Mouse (Mus musculus): ENCODE measurements around the gene Mrpl44. TPM values are rescaled to one million over a fixed set of nuclear protein-coding genes. Genes with fewer than 3 reads are reported as not detected.

The Mrpl44 gene
- polyA plus RNA-seq, 1 experiment from 2014 or later = 47.3 TPM

DNA sequence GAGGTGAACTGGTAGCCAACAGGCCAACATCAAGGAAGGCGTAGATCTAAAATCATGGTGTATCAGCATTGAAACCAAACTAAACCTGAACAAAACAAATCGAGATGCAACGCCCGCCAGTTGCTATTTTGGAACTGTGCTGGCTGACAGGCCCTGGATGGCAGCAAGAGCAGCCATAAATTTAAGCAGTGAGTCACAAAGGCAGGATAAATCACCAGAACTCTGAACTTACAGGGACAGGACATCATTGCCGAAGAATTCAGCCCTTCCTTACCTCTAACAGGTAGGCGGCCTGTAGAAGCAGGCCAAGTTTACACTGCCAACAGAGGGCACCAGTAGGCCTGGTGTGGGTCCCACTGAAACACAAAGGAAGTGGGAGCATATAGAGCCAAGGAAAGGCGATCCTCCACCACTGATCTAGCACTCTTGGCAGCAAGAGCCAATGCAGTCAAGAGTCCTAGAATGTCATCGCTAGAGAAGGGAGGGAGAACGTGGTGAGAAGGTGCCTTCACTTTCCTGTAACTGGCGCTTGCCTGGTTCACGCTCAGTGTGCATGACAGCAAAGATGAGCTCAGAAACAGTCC, 43.6 kb downstream of the Mrpl44 start:
- 89% methylated on average over 11 of the region's 11 CpGs for WGBS
- Histone ChIP-seq H3K4me2 (no peak overlapping the region), H3K36me3 (peaks cover 18% of the 10 kb centered on the region; the same call in 1 of the 2 replicates), H3K4me1 (replicated peaks) (peaks cover 13% of the 10 kb centered on the region), H3K9me3 (no peaks in the 10 kb centered on the region), H3K9ac (no peak overlapping the region), H3K4me3 (no peak overlapping the region), H3K27ac (replicated peaks) (no peak overlapping the region), H3K27me3 (no peaks in the 10 kb centered on the region)
- no peak for ATAC-seq (ENCODE audit: low read depth)

DNA sequence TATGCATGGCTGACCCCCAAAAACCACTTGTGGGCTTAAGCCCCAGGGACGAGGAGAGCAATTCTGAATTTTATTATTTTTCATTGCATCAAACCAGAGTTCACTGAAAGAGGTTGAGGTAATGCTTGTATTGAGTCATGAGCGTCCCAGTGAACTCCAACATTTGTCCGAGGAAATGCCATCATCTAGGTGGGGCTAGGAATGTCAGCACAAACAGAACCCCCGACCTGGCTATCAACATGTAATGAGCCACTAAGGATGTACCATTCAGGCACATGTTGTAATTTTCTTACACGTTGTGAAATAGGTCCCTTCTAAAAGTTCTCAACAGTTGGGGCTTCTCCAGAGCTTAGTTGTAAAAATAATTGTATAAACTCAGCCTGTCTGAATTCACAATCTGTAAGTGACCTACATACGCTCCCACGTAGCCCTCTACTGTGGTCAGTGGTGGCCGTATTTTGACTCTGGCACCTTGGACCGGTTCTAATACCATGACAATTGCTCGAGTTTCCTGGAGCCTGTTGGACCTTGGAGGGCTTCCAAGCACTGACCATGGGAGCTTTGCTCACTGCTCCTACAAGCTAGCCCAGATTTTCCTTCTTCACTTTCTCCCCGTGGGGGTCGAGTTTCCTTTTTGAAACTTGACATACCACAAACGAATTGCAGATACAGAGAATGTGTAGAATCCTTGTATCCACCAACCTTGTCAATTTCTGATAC, 47.1 kb downstream of the Mrpl44 start:
- H3K4me3 ChIP-seq = no peak overlapping the region
- H3K36me3 ChIP-seq = peaks cover 8% of the 10 kb centered on the region; the same call in 1 of the 2 replicates
- no peaks in the 10 kb centered on the region for H3K27me3 ChIP-seq
- WGBS = 73% methylated on average over 13 of the region's 13 CpGs
- H3K9ac ChIP-seq = no peak overlapping the region
- no peak for ATAC-seq (ENCODE audit: low read depth)
- no peak overlapping the region for H3K4me2 ChIP-seq
- peaks cover 23% of the 10 kb centered on the region for H3K4me1 ChIP-seq (replicated peaks)
- H3K9me3 ChIP-seq = no peaks in the 10 kb centered on the region
- no peak overlapping the region for H3K27ac ChIP-seq (replicated peaks)

DNA sequence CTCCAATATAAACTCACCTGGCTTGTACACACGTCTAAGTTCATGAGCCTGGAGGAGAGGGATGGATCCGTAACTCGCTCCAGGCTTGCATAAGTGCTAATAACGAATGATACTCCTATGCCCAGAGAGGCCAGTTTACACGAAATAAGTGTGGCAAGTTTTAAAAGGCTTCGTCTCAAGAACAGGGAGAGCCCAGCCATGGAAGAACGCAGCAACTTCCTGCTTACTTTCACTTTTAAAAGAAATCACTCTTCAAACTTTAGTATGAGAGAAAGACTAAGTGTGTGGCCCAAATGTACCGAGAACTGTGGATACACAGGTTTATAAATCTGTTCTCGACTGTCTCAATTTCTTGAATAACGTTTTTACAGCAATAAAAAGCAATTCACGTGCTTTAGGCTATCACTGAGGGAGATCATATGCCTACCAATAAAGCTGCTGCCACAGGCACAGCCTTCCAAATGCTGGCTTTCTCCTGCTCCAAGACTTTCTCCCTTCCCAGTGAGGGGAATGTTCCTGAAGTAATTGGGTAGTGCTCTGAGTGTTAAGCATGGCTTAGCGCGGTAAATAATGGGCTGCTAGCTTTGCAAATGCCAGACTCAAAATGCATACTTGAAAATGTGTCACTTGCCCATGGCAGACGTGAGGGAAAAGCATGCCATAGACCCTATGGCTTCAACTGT, 48.3 kb downstream of the Mrpl44 start:
- peaks cover 8% of the 10 kb centered on the region; the same call in 1 of the 2 replicates for H3K36me3 ChIP-seq
- no peak for ATAC-seq (ENCODE audit: low read depth)
- WGBS = 68% methylated on average over 14 of the region's 14 CpGs
- no peak overlapping the region for H3K4me3 ChIP-seq
- H3K4me2 ChIP-seq = no peak overlapping the region
- H3K9me3 ChIP-seq = no peaks in the 10 kb centered on the region
- H3K9ac ChIP-seq = no peak overlapping the region
- H3K27ac ChIP-seq (replicated peaks) = peak overlapping the region; percentile 62
- peaks cover 19% of the 10 kb centered on the region for H3K4me1 ChIP-seq (replicated peaks)
- no peaks in the 10 kb centered on the region for H3K27me3 ChIP-seq

Other genes with a start within 250 kb of the Mrpl44 start
- not detected in 2 replicates for gene Ap1s3, start 104.0 kb upstream of the Mrpl44 start, polyA plus RNA-seq (2015; fragmentation: Nextera tagmentation; extraction: Ambion mirVana)
- 84.7 and 85.7 TPM in 2 replicates for gene Wdfy1, start 125 bp downstream of the Mrpl44 start, polyA plus RNA-seq (2015; fragmentation: Nextera tagmentation; extraction: Ambion mirVana)
- 271 and 304 TPM in 2 replicates for gene Serpine2, start 85.2 kb downstream of the Mrpl44 start, polyA plus RNA-seq (2015; fragmentation: Nextera tagmentation; extraction: Ambion mirVana)